Mouse (Mus musculus): Measurements from ENCODE around the gene Krba1.

The Krba1 gene

GRCm38 (mm10) chr6:48428769-48429557, 33.6 kb downstream of the Krba1 start:
- DNase-seq: no peak

GRCm38 (mm10) chr6:48430748-48431147, 35.4 kb downstream of the Krba1 start:
- no peak for DNase-seq

DNA sequence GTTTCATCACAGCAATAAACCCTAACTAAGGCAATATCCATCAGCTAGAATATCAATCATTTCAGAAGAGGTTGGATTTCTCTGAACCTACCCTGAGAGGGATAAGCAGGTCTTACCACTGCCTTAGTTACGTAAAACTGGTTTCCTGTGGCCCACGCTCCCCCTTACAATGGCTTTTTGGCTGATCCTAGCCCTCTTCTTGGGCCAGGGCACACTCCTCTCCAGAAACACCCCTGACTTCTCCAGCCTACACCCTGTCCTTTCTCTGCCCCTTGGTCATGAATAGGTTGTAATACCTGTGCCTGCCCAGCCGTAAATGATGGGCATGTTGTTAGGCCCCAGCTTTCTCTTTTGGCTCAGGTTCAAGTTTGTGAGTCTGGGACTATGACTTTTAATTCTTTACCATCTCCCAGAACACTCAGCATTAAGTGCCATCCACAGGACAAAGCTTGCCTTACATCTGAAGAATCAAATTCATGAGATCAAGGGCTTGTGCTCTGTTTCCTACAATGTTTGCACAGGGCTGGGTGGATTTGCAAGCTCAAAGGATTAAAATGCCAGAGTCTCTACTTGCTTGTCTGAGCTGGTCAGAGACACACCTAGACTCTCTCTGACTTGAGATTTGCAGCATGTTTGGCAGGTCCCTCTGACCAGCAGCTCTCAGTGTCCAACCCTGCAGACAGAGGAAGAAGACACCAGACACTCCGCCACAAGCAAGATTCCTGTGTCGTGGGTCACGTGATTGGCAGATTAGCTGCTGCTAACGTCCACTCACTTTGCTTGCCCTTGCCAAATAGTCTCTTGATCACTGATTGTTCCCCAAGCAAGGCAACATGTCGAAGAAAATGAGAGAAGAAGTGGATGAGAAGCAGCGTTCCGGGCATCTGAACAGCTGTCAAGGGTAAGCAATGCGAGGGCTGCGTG, 37.8 kb downstream of the Krba1 start:
- no peak for DNase-seq

- no peak for DNase-seq
Observed at GRCm38 (mm10) chr6:48434651-48435050, 39.3 kb downstream of the Krba1 start.

DNA sequence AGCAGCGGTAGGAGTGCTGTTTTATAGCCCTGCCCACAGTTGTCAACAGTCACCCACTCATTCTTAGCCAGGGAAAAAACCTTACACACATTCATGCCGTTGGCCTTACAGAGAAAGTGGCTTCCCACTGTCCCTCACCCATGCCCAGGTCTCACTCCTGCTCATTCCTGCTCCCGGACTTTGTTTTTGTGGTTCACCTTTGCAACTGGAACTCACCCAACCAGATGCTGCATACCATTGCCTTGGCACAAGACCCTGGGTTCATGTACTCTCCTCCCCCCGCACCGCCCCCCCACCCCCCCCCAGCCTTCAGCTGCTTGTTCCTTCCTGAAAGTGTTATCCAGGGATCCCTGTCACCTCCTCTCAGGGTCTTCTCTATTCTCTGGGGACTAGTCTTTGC, 39.7 kb downstream of the Krba1 start:
- DNase-seq: no peak

DNA sequence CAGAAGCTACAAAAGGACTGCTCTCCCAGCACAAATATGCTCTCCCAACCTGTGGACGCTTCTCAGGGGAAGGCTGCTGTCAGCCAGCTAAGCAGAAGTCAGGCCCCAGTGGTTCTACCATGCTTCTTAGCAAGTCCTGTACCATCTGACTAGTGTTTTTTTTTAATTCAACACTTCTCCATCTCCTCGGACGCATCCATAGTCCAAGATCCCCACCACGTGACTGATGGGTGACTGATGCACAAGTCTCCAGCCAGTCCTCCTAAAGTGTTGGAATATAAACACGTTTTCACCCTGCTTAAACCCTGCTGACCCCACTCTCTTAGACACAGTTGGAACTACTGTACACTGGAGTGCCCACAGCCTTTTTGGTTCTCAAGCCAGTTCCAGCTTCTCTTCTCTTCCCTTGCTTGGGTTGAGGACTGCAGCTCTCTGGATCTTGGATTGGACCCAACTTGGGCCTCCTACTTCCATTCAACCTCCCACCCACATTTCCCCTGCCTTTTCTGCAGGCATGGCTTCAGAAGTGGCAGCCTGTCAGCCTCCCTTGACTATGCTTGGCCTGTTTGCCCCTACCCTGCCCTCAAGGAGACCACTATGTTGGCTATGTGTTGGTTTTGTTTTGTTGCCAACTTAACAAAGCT, 40.4 kb downstream of the Krba1 start:
- no peak for DNase-seq

DNA sequence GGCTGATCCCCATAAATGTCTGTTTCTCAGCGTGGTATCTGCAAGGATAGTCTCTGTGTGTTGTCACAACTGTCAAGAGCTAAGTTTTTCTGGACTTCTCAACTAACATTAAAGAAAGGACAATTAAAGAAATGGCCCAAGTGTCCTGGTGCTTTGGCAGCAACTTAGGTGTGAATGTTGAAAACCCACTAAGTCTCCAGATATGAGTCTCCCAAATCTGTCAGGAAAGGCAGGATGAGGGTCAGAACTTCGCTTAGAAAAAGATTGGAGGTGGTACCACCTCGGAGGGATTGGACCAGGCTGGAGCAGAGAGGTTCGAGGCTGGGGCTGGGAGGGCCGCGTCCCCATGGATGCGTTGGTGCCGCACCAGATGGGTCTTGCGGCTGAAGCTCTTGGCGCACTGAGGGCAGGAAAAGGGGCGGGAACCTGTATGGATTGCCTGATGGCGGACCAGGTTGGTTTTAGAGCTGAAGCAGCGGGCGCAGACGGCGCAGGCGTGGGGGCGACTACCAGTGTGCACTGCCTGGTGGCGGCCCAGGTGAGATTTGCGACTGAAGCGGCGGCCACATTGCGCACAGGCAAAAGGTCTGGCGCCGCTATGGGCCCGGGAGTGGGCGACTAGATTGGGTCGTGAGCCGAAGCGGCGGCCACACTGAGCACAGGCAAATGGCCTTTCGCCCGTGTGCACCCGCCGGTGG, 42.4 kb downstream of the Krba1 start:
- DNase-seq: no peak

DNA sequence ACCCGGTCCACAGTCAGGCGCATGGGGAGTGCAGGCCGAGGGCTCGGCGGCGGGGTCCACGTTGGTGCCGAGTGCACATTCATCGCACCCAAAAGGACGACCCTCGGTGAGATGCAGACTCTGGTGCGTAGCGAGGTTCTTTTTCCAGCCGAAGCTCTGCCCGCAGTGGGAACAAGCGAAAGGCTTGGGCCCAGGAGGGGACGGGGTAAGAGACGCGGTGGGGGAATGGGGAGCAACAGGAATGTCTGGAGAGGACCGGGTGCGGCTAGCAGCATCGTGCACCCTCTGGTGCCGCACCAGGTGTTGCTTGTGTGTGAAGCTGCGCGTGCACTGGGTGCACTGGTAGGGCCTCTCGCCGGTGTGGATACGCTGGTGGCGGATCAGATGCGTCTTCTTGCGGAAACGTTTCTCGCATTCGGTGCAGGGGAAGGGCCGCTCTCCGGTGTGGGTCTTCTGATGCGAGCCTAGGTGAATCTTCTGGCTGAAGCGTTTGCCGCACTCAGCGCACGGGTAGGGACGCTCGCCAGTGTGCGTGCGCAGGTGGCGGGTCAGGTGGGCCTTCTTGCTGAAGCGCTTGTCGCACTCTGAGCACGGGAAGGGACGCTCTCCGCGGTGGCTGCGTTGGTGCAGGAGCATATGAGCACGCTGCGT, 43.2 kb downstream of the Krba1 start:
- no peak for DNase-seq

DNA sequence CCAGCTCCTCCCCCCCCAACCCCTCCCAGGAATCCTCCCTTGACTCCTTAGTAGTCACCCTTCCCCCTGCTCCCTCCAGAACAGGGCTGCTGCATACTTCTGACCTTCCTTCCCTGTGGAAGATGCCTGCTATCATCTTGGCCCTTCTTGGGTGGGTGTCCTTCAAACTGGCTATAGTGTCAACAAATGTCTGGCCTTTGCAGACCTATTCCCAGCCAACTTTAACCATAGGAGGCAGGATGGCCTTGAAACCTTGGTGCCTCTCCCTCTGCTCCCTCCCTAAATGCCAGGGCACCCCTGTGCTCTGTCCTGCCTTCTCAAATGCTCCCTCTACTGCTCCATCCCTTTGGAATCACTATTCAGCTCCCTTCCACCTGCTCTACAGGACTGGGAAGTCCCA, 44.3 kb downstream of the Krba1 start:
- no peak for DNase-seq

GRCm38 (mm10) chr6:48440306-48441014, 45.1 kb downstream of the Krba1 start:
- DNase-seq: peak; percentile 21

DNA sequence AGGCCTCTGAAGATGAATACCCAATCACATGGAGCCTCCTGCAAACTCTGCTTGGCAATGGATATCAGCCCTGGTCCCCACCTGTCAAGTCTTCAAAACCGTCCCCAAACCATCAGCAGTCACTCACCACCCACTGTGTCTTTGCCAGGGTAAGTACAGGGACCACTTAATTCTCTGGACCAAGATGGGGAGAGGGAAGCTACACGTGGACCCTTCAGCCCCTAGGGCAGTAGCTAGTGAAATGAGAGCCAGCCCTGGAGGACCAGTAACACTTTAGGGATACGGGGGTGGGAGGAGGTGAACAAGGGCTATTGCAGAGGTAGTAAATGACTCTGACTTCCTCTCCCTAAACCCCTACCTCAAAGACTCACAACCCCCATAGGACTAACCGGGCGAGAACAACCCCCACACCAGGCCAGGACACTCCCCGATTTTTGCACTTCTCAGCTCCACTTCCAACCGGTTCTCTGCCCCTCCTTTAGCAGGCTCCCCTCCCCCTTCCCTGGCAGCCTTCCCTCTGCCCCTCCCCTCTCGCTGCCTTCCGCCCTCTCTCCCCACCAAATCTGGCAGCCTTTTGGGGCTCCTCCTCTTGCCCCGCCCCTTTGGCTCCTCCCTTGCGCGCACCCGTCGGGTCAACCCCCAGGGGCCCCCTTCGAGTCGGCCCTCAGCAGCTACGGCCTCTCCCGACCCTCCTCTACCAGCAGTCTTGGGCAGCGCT, 48.4 kb downstream of the Krba1 start:
- DNase-seq: peak; percentile 96

GRCm38 (mm10) chr6:48444310-48445180, 49.2 kb downstream of the Krba1 start:
- DNase-seq: peak; percentile 83

DNA sequence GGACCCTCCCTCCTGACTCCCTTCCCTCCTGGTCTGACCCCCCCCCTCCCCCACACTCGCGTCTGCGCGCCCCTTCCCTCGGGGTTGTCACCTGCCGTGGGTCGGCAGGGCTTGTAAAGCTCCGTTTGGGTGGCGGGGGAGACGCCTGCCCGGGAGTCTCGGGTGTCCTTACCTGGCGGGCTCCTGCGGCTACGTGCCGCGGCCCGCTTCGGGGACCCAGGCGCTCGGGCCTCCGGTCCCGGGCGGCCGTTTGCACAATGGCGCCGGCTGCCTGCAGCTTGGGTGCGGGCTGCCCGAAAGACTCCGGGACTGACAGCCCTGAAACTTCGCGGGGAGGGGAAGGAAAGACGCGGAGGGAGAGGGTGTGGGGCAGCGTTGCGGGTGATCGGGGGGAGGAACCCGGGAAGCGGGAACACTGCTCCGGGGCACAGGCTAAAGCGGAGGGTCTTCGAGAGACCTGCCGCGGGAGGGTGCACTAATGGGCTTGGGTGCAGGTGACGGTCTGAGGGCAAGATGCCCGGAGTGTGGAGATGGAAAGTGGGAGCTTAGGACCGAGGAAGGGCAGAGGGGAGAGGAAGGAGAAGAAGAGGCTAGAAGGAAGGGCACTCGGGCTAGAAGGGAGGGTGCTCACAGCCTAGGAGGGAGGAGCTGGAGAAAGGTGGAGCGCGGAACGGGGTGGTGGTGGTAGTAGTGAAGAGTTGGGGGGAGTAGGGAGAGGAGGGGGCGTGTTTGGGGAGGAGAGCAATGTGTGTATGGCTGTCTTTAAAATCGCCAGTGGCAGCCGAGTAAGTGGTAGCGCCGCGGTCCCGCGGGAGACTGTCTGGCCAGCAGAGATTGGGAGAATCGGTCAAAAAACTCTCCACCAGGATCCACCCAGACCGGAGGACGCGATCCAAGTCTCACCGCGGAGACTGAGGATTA, 50.1 kb downstream of the Krba1 start, which contains the start of gene Zfp467:
TSS of gene Zfp467 (minus strand) at position 645 of the 921 bp plus-strand sequence.
- peak; percentile 59 for DNase-seq

- no peak for DNase-seq
Observed at GRCm38 (mm10) chr6:48446256-48446655, 50.9 kb downstream of the Krba1 start.

GRCm38 (mm10) chr6:48446896-48447295, 51.5 kb downstream of the Krba1 start:
- DNase-seq: no peak

DNA sequence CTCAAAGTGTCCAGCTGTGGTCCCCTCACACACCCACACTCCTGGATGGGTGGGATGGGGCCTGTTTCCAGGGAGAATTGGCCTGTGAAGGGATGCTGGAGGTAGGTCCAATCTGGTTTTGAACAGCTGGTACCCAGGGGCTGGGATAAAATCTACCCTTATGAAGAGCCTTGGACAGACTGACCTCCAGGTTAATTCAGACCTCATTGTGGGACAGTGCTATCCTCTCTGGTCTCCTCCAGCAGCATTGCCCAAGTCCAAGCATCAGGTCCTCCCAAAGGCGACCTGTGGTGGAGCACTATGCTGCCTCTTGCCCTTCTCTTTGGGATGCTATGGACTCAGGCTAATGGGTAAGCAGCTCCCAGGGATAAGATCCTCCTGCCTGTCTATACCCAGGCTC, 52.5 kb downstream of the Krba1 start, which contains the start of gene Sspo:
TSS of gene Sspo (plus strand) at position 301 of the 400 bp plus-strand sequence.
- no peak for DNase-seq

DNA sequence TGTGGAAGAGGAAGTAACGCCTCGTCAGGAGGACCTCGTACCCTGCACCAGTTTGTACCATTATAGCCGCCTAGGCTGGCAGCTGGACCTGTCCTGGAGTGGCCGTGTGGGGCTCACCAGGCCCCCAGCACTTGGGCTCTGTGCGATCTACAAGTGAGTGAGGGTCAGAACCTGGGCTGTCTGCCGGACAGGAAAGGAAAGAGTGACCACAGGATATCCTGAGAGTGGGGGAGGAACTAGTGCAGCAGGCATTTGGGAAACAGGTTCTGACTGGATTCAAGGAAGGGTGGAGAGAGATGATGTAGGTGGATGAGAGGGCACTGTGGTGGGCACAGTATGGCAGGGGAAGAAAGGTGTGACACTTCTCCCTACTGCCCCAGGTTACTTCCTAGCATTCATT, 53.1 kb downstream of the Krba1 start:
- DNase-seq: no peak

DNA sequence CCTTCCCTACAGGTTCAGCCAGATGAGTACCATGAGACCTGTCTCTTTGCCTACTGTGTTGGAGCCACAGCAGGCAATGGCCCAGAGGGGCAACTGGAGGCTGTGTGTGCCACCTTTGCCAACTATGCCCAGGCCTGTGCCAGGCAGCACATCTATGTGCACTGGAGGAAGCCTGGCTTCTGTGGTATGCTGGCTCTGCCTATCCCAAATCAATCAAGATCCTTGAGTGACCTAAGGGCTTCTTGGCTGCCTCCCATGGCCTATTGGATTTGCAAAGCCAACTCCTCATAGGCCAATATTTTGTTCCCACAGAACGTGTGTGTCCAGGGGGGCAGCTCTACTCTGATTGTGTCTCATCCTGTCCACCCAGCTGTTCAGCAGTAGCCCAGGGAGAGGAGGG, 56.8 kb downstream of the Krba1 start:
- DNase-seq: no peak

GRCm38 (mm10) chr6:48452771-48453170, 57.4 kb downstream of the Krba1 start:
- DNase-seq: no peak
